Mouse (Mus musculus) CH12.LX (cell line): Measurements from ENCODE around the gene Tlcd1. TPM values are rescaled to one million over a fixed set of nuclear protein-coding genes. Genes with fewer than 3 reads are reported as not detected.
A peak's percentile ranks its signal among the peaks of the same experiment; 100 is the strongest.

Experiments used
- DNase-seq: peaks from one replicate; pipeline ENCODE4 v3.0.0-alpha.2; 2013; ENCODE audit errors: extremely low read depth
- H3K27ac ChIP-seq: 2 replicates; pipeline ENCODE4 v1.5.1; 2012; ENCODE audit warnings: low read depth, mild to moderate bottlenecking, control low read depth, moderate library complexity; ENCODE audit not compliant: insufficient read depth
- H3K27me3 ChIP-seq: replicated peaks from 2 replicates; pipeline ENCODE3; 2012; ENCODE audit warnings: inconsistent platforms
- H3K36me3 ChIP-seq, 2 experiments: replicated peaks in 1 of 2; 2 replicates each; pipeline versions ENCODE3 to v1.6.1; 2012; ENCODE audit warnings: inconsistent platforms in 1 of 2, low read length in 1 of 2, mild to moderate bottlenecking in 1 of 2, mixed read lengths in 1 of 2, moderate library complexity in 1 of 2; ENCODE audit not compliant: control insufficient read depth in 1 of 2, insufficient read depth in 1 of 2
- H3K4me1 ChIP-seq, 2 experiments: 2 replicates each; pipeline ENCODE4 v1.6.1; 2012; ENCODE audit warnings: inconsistent platforms in 1 of 2, moderate library complexity in 1 of 2; ENCODE audit not compliant: insufficient read depth in 2 of 2, control insufficient read depth in 1 of 2
- H3K4me2 ChIP-seq: 2 replicates; pipeline ENCODE4 v1.6.1; 2012; ENCODE audit warnings: low read depth, mild to moderate bottlenecking, control low read depth; ENCODE audit not compliant: poor library complexity, insufficient read depth, severe bottlenecking
- H3K4me3 ChIP-seq, 3 experiments: fragments of 150-350 bp in 1 of 3; sonication (generic) in 1 of 3; replicated peaks in 1 of 3; 2 replicates each; pipeline versions ENCODE3 to v1.5.1; 2011 to 2012; ENCODE audit warnings: low read depth in 2 of 3, low read length in 2 of 3, mild to moderate bottlenecking in 2 of 3, moderate library complexity in 2 of 3, control low read depth in 1 of 3, improper control_type of control experiment in 1 of 3, inconsistent platforms in 1 of 3, mixed read lengths in 1 of 3; ENCODE audit not compliant: poor library complexity in 1 of 3
- H3K79me2 ChIP-seq: replicated peaks from 2 replicates; pipeline ENCODE4 v1.6.1; 2012; ENCODE audit warnings: mild to moderate bottlenecking, moderate library complexity; ENCODE audit not compliant: control insufficient read depth, poor library complexity, insufficient read depth, severe bottlenecking; ENCODE audit errors: extremely low read depth
- H3K9ac ChIP-seq: 2 replicates; pipeline ENCODE4 v1.6.1; 2012; ENCODE audit warnings: low read depth, mild to moderate bottlenecking, control low read depth, moderate library complexity; ENCODE audit not compliant: insufficient read depth
- H3K9me3 ChIP-seq: replicated peaks from 2 replicates; pipeline ENCODE3; 2012; ENCODE audit warnings: low read length, inconsistent platforms, mixed read lengths
- BHLHE40 ChIP-seq: IDR thresholded peaks from 2 replicates; pipeline ENCODE4 v1.6.1; 2011; ENCODE audit warnings: mild to moderate bottlenecking, low read depth, low read length, improper control_type of control experiment
- CHD1 ChIP-seq: IDR thresholded peaks from 2 replicates; pipeline ENCODE4 v1.6.1; 2012; ENCODE audit warnings: low read depth, low read length, improper control_type of control experiment, inconsistent platforms
- CHD2 ChIP-seq: IDR thresholded peaks from 2 replicates; pipeline ENCODE4 v1.6.1; 2011; ENCODE audit warnings: low read length, improper control_type of control experiment
- CTCF ChIP-seq, 2 experiments: IDR thresholded peaks in 1 of 2; conservative IDR thresholded peaks in 1 of 2; 2 replicates each; pipeline ENCODE4 v1.5.1; 2011 to 2012; ENCODE audit warnings: low read depth in 2 of 2, low read length in 2 of 2, improper control_type of control experiment in 1 of 2, inconsistent platforms in 1 of 2, mild to moderate bottlenecking in 1 of 2, moderate library complexity in 1 of 2
- ELF1 ChIP-seq: IDR thresholded peaks from 2 replicates; pipeline ENCODE4 v1.6.1; 2014; ENCODE audit warnings: low read depth, mild to moderate bottlenecking, inconsistent platforms, low read length, improper control_type of control experiment
- EP300 ChIP-seq: IDR thresholded peaks from 2 replicates; pipeline ENCODE4 v1.6.1; 2011; ENCODE audit warnings: low read length, improper control_type of control experiment
- ETS1 ChIP-seq: conservative IDR thresholded peaks from 2 replicates; pipeline ENCODE4 v1.6.1; 2012; ENCODE audit warnings: low read depth, mild to moderate bottlenecking, inconsistent platforms, low read length, improper control_type of control experiment, moderate library complexity
- GABPA ChIP-seq: IDR thresholded peaks from 2 replicates; pipeline ENCODE4 v1.6.1; 2012; ENCODE audit warnings: low read depth, low read length, improper control_type of control experiment, inconsistent platforms; ENCODE audit not compliant: insufficient replicate concordance
- HCFC1 ChIP-seq: IDR thresholded peaks from 2 replicates; pipeline ENCODE4 v1.6.1; 2012; ENCODE audit warnings: low read depth, mild to moderate bottlenecking, inconsistent platforms, low read length, improper control_type of control experiment
- IRF4 ChIP-seq: IDR thresholded peaks from 2 replicates; pipeline ENCODE4 v1.6.1; 2014; ENCODE audit warnings: low read depth, mild to moderate bottlenecking, inconsistent platforms, low read length, improper control_type of control experiment
- JUN ChIP-seq: IDR thresholded peaks from 2 replicates; pipeline ENCODE4 v1.6.1; 2011; ENCODE audit warnings: low read depth, mild to moderate bottlenecking, low read length, improper control_type of control experiment, moderate library complexity; ENCODE audit not compliant: insufficient read depth
- JUND ChIP-seq: conservative IDR thresholded peaks from 2 replicates; pipeline ENCODE4 v1.6.1; 2011; ENCODE audit warnings: low read depth, low read length, improper control_type of control experiment
- KAT2A ChIP-seq: IDR thresholded peaks from 2 replicates; pipeline ENCODE4 v1.6.1; 2012; ENCODE audit warnings: low read length, improper control_type of control experiment, inconsistent platforms; ENCODE audit not compliant: insufficient replicate concordance
- MAX ChIP-seq: IDR thresholded peaks from 2 replicates; pipeline ENCODE4 v1.6.1; 2011; ENCODE audit warnings: low read length, improper control_type of control experiment
- MAZ ChIP-seq: IDR thresholded peaks from 2 replicates; pipeline ENCODE4 v1.6.1; 2012; ENCODE audit warnings: low read depth, mild to moderate bottlenecking, inconsistent platforms, low read length, improper control_type of control experiment, moderate library complexity
- MEF2A ChIP-seq: IDR thresholded peaks from 2 replicates; pipeline ENCODE4 v1.6.1; 2014; ENCODE audit warnings: low read depth, mild to moderate bottlenecking, inconsistent platforms, low read length, improper control_type of control experiment, borderline replicate concordance
- MXI1 ChIP-seq: IDR thresholded peaks from 2 replicates; pipeline ENCODE4 v1.6.1; 2011; ENCODE audit warnings: mild to moderate bottlenecking, low read depth, low read length, improper control_type of control experiment
- MYC ChIP-seq: IDR thresholded peaks from 2 replicates; pipeline ENCODE4 v1.6.1; 2011; ENCODE audit warnings: low read depth, mild to moderate bottlenecking, improper control_type of control experiment, low read length
- NELFE ChIP-seq: IDR thresholded peaks from 2 replicates; pipeline ENCODE4 v1.6.1; 2011; ENCODE audit warnings: low read depth, low read length, improper control_type of control experiment
- NRF1 ChIP-seq: IDR thresholded peaks from 2 replicates; pipeline ENCODE4 v1.6.1; 2014; ENCODE audit warnings: low read depth, mild to moderate bottlenecking, inconsistent platforms, low read length, improper control_type of control experiment, moderate library complexity
- POLR2A ChIP-seq: IDR thresholded peaks from 2 replicates; pipeline ENCODE4 v1.6.1; 2011; ENCODE audit warnings: low read depth, mild to moderate bottlenecking, improper control_type of control experiment, low read length
- POLR2AphosphoS2 ChIP-seq: IDR thresholded peaks from 2 replicates; pipeline ENCODE4 v1.6.1; 2011; ENCODE audit warnings: low read depth, low read length, improper control_type of control experiment
- RAD21 ChIP-seq: IDR thresholded peaks from 2 replicates; pipeline ENCODE4 v1.6.1; 2011; ENCODE audit warnings: low read depth, mild to moderate bottlenecking, low read length, improper control_type of control experiment, moderate library complexity
- RCOR1 ChIP-seq: conservative IDR thresholded peaks from 2 replicates; pipeline ENCODE4 v1.6.1; 2012; ENCODE audit warnings: low read depth, mild to moderate bottlenecking, inconsistent platforms, low read length, improper control_type of control experiment
- SIN3A ChIP-seq: IDR thresholded peaks from 2 replicates; pipeline ENCODE4 v1.6.1; 2012; ENCODE audit warnings: low read length, improper control_type of control experiment, inconsistent platforms
- SMC3 ChIP-seq: IDR thresholded peaks from 2 replicates; pipeline ENCODE4 v1.6.1; 2011; ENCODE audit warnings: low read depth, low read length, improper control_type of control experiment
- TBP ChIP-seq: conservative IDR thresholded peaks from 2 replicates; pipeline ENCODE4 v1.6.1; 2011; ENCODE audit warnings: low read depth, low read length, improper control_type of control experiment
- TCF12 ChIP-seq: IDR thresholded peaks from 2 replicates; pipeline ENCODE4 v1.6.1; 2014; ENCODE audit warnings: low read depth, mild to moderate bottlenecking, inconsistent platforms, low read length, improper control_type of control experiment
- UBTF ChIP-seq: IDR thresholded peaks from 2 replicates; pipeline ENCODE4 v1.6.1; 2012; ENCODE audit warnings: low read depth, mild to moderate bottlenecking, inconsistent platforms, low read length, improper control_type of control experiment, moderate library complexity
- USF1 ChIP-seq: IDR thresholded peaks from 2 replicates; pipeline ENCODE4 v1.6.1; 2014; ENCODE audit warnings: low read depth, mild to moderate bottlenecking, inconsistent platforms, low read length, improper control_type of control experiment
- USF2 ChIP-seq: conservative IDR thresholded peaks from 2 replicates; pipeline ENCODE4 v1.6.1; 2011; ENCODE audit warnings: low read depth, low read length, improper control_type of control experiment
- ZC3H11A ChIP-seq: IDR thresholded peaks from 2 replicates; pipeline ENCODE4 v1.6.1; 2012; ENCODE audit warnings: low read depth, mild to moderate bottlenecking, inconsistent platforms, low read length, improper control_type of control experiment
- ZKSCAN1 ChIP-seq: IDR thresholded peaks from 2 replicates; pipeline ENCODE4 v1.6.1; 2012; ENCODE audit warnings: low read depth, inconsistent platforms, low read length, improper control_type of control experiment, borderline replicate concordance
- ZMIZ1 ChIP-seq: IDR thresholded peaks from 2 replicates; pipeline ENCODE4 v1.6.1; 2012; ENCODE audit warnings: low read depth, mild to moderate bottlenecking, inconsistent platforms, low read length, improper control_type of control experiment
- ZNF384 ChIP-seq: IDR thresholded peaks from 2 replicates; pipeline ENCODE4 v1.6.1; 2012; ENCODE audit warnings: low read depth, low read length, improper control_type of control experiment, inconsistent platforms
- dilution Hi-C: fragments of 300-500 bp; cut with MboI; formaldehyde crosslinking; loops from 2 replicates; pipeline ENCODE4 v1.14.3; 2020; ENCODE audit warnings: low sequenced_read_pairs; ENCODE audit not compliant: extremely low pct_unique_long_range_greater_than_20kb, extremely low pct_ligation_motif_present
- in situ Hi-C: fragments of 300-500 bp; cut with MboI; formaldehyde crosslinking; loops from 3 replicates; pipeline ENCODE4 v1.14.3; 2019; ENCODE audit warnings: low sequenced_read_pairs, low pct_ligation_motif_present, low pct_unique_long_range_greater_than_20kb, mixed read lengths
- polyA plus RNA-seq: library from polyadenylated mRNA; unstranded; fragments of >175 nt; gene quantifications from 2 replicates; pipeline ENCODE4 v1.2.1, GENCODE M21; 2012; ENCODE audit warnings: low read depth; ENCODE audit not compliant: insufficient read length
- total RNA-seq, 2 experiments: library from RNA; depleted of rRNA; stranded (reverse); fragments of 300-350 nt in 1 of 2; fragments of >200 nt in 1 of 2; gene quantifications; 2 replicates each; pipeline ENCODE4 v1.2.3; 2012 to 2014

Tlcd1 gene
- total and polyA plus RNA-seq, 3 experiments: 15.6 to 20.3 (median 16.4) TPM

DNA sequence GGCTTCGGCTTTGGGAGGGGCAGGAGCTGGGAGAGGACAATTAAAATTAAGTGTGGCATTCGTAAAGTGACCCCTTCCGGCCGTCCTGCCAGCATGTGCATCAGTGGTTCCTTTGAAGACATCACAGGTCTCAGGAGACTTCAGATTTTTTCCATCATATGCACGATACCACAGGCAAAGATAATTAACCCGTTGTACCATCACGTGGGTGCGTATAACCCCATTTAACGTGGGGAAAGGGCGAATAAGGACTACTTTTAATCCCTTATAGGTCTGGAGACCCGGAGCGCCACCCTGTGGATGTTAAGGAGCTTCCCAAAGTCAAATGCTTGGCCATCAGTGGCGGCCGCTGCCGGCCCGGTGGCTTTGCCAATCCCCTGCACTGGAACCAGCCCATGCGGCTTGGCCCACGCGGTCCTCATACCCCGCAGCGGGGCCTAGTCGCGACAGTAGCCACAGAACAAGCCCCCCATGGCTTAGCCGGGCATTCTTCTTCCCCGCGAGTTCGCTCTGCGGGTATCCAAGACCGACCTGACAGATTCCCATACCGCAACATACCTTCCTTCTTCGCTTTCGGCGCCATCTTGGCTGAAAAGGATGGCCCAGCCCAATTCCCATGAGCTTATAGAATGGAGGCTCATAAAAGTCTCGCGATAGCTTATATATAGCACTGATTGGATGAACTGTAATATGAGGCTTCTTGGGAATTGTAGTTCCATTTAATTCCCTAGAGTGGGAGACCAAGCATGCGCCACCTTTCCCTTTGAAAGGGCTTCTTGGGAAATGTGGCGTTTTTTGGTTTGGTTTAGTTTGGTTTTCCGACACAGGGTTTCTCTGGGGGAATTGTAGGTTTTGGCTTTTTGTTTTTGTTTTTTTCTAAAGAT is 6.7 kb downstream of the Tlcd1 start, which contains the start of gene Rpl23a:
Rpl23a (minus strand) TSS at position 624 of the 884 bp plus-strand sequence.
- Histone ChIP-seq H3K4me3 (peak within 1 kb of the TSS; percentile 70 to 96 (median 76)), H3K4me2 (peak within 1 kb of the TSS; percentile 95), H3K27ac (peak within 1 kb of the TSS; percentile 74), H3K4me1 (peaks cover 13 to 41% of the 10 kb centered on the region in 2 experiments), H3K9me3 (no peaks in the 10 kb centered on the region), H3K9ac (peak within 1 kb of the TSS; percentile 67), H3K27me3 (no peaks in the 10 kb centered on the region), H3K79me2 (peaks cover 38% of the 10 kb centered on the region), H3K36me3 (peaks cover 26 to 40% of the 10 kb centered on the region in 2 experiments)
- in situ Hi-C loops (no loop called here), dilution Hi-C loops (no loop called here)
- DNase-seq: peak; percentile 99
- TF ChIP-seq CHD2: peak; percentile 99
- TF ChIP-seq MAZ: peak; percentile 69; the same call in 1 of the 2 replicates
- TF ChIP-seq CTCF (conservative IDR thresholded peaks at IDR 0.05 in 1 of 2, IDR thresholded peaks at IDR 0.05 in 1 of 2; ENCODE audit: low read depth in 2 of 2, low read length in 2 of 2): peak in 1 of 2 experiments; percentile 51; a peak in 2 of 4 replicates
- TF ChIP-seq POLR2AphosphoS2: peak; percentile 99
- no peak for TF ChIP-seq JUN
- peak; percentile 98 for TF ChIP-seq KAT2A
- TF ChIP-seq ELF1: peak; percentile 31; the same call in 1 of the 2 replicates
- peak; percentile 73; the same call in 1 of the 2 replicates for TF ChIP-seq RCOR1
- peak; percentile 95 for TF ChIP-seq MYC
- peak; percentile 99 for TF ChIP-seq NELFE
- TF ChIP-seq HCFC1: peak; percentile 95
- no peak for TF ChIP-seq ZKSCAN1
- TF ChIP-seq ETS1: peak; percentile 77
- no peak; the same call in none of the 2 replicates for TF ChIP-seq RAD21
- TF ChIP-seq IRF4: peak; percentile 60
- TF ChIP-seq POLR2A: peak; percentile 99
- no peak; the same call in none of the 2 replicates for TF ChIP-seq UBTF
- peak; percentile 59; the same call in 1 of the 2 replicates for TF ChIP-seq GABPA
- TF ChIP-seq USF1: peak; percentile 64
- peak; percentile 97 for TF ChIP-seq TCF12
- TF ChIP-seq USF2: peak; percentile 46; the same call in 1 of the 2 replicates
- no peak; the same call in none of the 2 replicates for TF ChIP-seq CHD1
- peak; percentile 92 for TF ChIP-seq MXI1
- TF ChIP-seq BHLHE40: peak; percentile 89
- TF ChIP-seq TBP: peak; percentile 99
- peak; percentile 79 for TF ChIP-seq NRF1
- TF ChIP-seq MEF2A: 0 out of 2 replicates have a peak, but pooled peaks have one; percentile 7
- no peak for TF ChIP-seq ZC3H11A
- peak; percentile 89 for TF ChIP-seq MAX
- TF ChIP-seq EP300: peak; percentile 37; the same call in 1 of the 2 replicates
- TF ChIP-seq ZMIZ1: peak; percentile 97
- no peak for TF ChIP-seq JUND
- 0 out of 2 replicates have a peak, but pooled peaks have one; percentile 38 for TF ChIP-seq ZNF384
- TF ChIP-seq SIN3A: peak; percentile 79; the same call in 1 of the 2 replicates
- 0 out of 2 replicates have a peak, but pooled peaks have one; percentile 3 for TF ChIP-seq SMC3
